Mouse (Mus musculus): ENCODE data around the gene Nipa2.

- TF ChIP-seq CEBPB (IDR thresholded peaks at IDR 0.05; ENCODE audit: insufficient read depth, poor library complexity, severe bottlenecking) (no peak), MYOG (IDR thresholded peaks at IDR 0.05; ENCODE audit: control insufficient read depth in 1 of 3, insufficient read depth in 1 of 3, insufficient read length in 2 of 3, low read depth in 2 of 3) (no peak), POLR2A (IDR thresholded peaks at IDR 0.05; ENCODE audit: insufficient read length, low read depth) (peak; percentile 27), USF1 (IDR thresholded peaks at IDR 0.05; ENCODE audit: low read depth) (no peak), MAX (IDR thresholded peaks at IDR 0.05; ENCODE audit: low read depth) (no peak), TCF12 (IDR thresholded peaks at IDR 0.05; ENCODE audit: insufficient read depth, poor library complexity, severe bottlenecking) (no peak), E2F4 (IDR thresholded peaks at IDR 0.05; ENCODE audit: insufficient read depth) (no peak), SRF (IDR thresholded peaks at IDR 0.05; ENCODE audit: control insufficient read depth, insufficient read length, low read depth) (no peak), MYOD1 (IDR thresholded peaks at IDR 0.05; ENCODE audit: control insufficient read depth in 1 of 3, insufficient read length in 2 of 3, low read depth in 2 of 3) (no peak), POLR2AphosphoS2 (IDR thresholded peaks at IDR 0.05; ENCODE audit: insufficient read length, low read depth) (no peak)
Measured at GRCm38 (mm10) chr7:55968258-55968901, 6.1 kb upstream of the Nipa2 start.
